Mouse (Mus musculus) brain, embryonic 14.5 days (tissue): ENCODE data around the gene Lrrc17.

Source experiments
- CTCF ChIP-seq: fragments of 200-500 bp; IDR thresholded peaks from 2 replicates; pipeline ENCODE4 v1.5.1; 2012; ENCODE audit warnings: inconsistent platforms, mild to moderate bottlenecking, moderate library complexity, borderline replicate concordance; ENCODE audit not compliant: insufficient read depth, insufficient read length; ENCODE audit errors: extremely low read depth
- POLR2A ChIP-seq: fragments of 200-500 bp; IDR thresholded peaks from 2 replicates; pipeline ENCODE4 v1.6.1; 2012; ENCODE audit warnings: mild to moderate bottlenecking, inconsistent platforms, borderline replicate concordance; ENCODE audit not compliant: poor library complexity, insufficient read depth, insufficient read length, severe bottlenecking; ENCODE audit errors: extremely low read depth

DNA sequence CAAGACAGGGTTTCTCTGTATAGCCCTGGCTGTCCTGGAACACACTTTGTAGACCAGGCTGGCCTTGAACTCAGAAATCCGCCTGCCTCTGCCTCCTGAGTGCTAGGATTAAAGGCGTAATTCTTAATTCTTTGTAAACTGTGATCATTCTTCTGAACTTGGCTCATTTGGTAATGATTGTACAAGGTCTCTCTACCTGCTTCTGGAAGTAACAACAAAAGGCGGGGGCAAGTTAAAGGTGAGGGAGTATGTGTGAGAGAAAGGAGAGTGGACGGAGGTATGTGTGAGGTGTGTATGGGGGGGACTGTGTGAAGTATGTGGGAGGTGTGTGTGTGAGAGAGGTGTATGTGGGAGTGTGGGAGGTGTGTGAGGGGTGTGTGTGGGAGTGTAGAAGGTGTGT lies 56.6 kb downstream of the Lrrc17 start:
- TF ChIP-seq POLR2A: no peak
- no peak for TF ChIP-seq CTCF
